Mouse (Mus musculus) liver, embryonic 14.5 days (tissue): ENCODE data around the gene Intu.

Experiments used
- CTCF ChIP-seq: IDR thresholded peaks from 2 replicates; pipeline ENCODE4 v1.5.1; 2016; ENCODE audit warnings: antibody characterized with exemption, low read depth, control low read depth
- EP300 ChIP-seq: IDR thresholded peaks from 2 replicates; pipeline ENCODE4 v1.6.1; 2016; ENCODE audit warnings: antibody characterized with exemption, low read depth

GRCm38 (mm10) chr3:40656339-40656738, 125.3 kb downstream of the Intu start:
- TF ChIP-seq CTCF = no peak
- TF ChIP-seq EP300 = no peak
